Mouse (Mus musculus): ENCODE data around the gene Aldoc.

- TF ChIP-seq CTCF (IDR thresholded peaks at IDR 0.05; ENCODE audit: low read depth, low read length), result peak; percentile 80
- TF ChIP-seq POLR2A (IDR thresholded peaks at IDR 0.05; ENCODE audit: insufficient read depth, low read length), result no peak
Measured at GRCm38 (mm10) chr11:78355471-78356238, 32.9 kb downstream of the Aldoc start.
